17 mouse cellular contexts compared by ENCODE assay signal in the genomic region with DNA sequence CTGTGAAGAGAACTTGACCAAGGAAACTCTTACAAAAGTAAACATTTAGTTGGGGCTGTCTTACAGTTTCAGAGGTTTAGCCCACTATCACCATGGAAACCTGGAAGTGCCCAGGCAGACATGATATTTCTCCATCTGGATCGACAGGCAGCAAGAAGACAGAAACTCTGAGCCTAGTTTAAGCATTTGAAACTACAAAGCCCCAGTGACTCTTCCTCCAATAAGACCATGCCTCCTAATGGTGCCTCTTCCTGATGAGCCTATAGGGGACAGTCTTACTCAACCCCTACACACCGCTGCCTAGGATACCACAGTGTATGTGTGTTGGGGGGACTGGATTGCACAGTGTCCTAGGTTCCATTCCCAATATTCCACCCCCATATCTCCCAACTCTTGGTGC. TPM values are rescaled to one million over a fixed set of nuclear protein-coding genes. Genes with fewer than 3 reads are reported as not detected.
"Had no signal": no experiment of that assay in that cellular context is flagged by ENCODE, and none has a peak within 500 bp of the region (broad histone marks: within the 10 kb centered on the region; RNA-seq: fewer than 3 reads in every experiment).

No protein-coding gene starts in this region.

- DNase-seq: kidney, postnatal 25 days; liver, embryonic 13.5 days; lung, adult 2 months; lung, postnatal 14 days; lung, postnatal 4 days; retina, postnatal 1 day; right cerebral cortex, postnatal 25 days; spleen, adult 18-20 months; thymus, postnatal 25 days had no signal

- H3K9me3 ChIP-seq: liver, embryonic 13.5 days; midbrain, embryonic 12.5 days; neural tube, embryonic 13.5 days; stomach, embryonic 15.5 days had no signal

- ATAC-seq: midbrain, embryonic 16.5 days had no signal

- H3K4me3 ChIP-seq: liver, embryonic 13.5 days; midbrain, embryonic 12.5 days; myocyte; neural tube, embryonic 13.5 days; stomach, embryonic 15.5 days had no signal

- H3K27ac ChIP-seq: kidney, postnatal 0 days; liver, embryonic 13.5 days; midbrain, embryonic 12.5 days; neural tube, embryonic 13.5 days; stomach, embryonic 15.5 days had no signal

- H3K36me3 ChIP-seq: liver, embryonic 13.5 days; midbrain, embryonic 12.5 days; neural tube, embryonic 13.5 days; stomach, embryonic 15.5 days had no signal

- H3K9ac ChIP-seq: liver, embryonic 13.5 days; midbrain, embryonic 12.5 days; neural tube, embryonic 13.5 days; stomach, embryonic 15.5 days had no signal

RNA-seq across cellular contexts. Expression of a gene that starts 14.9 kb away (rescaled TPM):
- total RNA-seq: monocyte, adult 5-6 weeks had no signal
- polyA plus RNA-seq: limb, embryonic 11.5 days; midbrain, embryonic 12.5 days had no signal

RNA-seq across cellular contexts. Expression of a gene that starts 27.5 kb away (rescaled TPM):
- total RNA-seq: monocyte, adult 5-6 weeks had no signal

RNA-seq across cellular contexts. Expression of a gene that starts 51.4 kb away (rescaled TPM):
- polyA plus RNA-seq: myocyte had no signal
